Mouse (Mus musculus) testis, adult 10 weeks (tissue): Measurements from ENCODE around the gene Nms. TPM values are rescaled to one million over a fixed set of nuclear protein-coding genes. Genes with fewer than 3 reads are reported as not detected.

Experiments
- polyA plus RNA-seq: library from polyadenylated mRNA; stranded (reverse); fragments of 350-450 nt; fragmentation: Illumina TruSeq; extraction: RNeasy Lipid Tissue Mini Kit (QIAGEN cat#74804); gene quantifications from one replicate; pipeline ENCODE4 v1.2.3, GENCODE M21; 2014; ENCODE audit warnings: low read depth, low replicate concordance

Gene Nms
- 0.29 TPM for polyA plus RNA-seq

DNA sequence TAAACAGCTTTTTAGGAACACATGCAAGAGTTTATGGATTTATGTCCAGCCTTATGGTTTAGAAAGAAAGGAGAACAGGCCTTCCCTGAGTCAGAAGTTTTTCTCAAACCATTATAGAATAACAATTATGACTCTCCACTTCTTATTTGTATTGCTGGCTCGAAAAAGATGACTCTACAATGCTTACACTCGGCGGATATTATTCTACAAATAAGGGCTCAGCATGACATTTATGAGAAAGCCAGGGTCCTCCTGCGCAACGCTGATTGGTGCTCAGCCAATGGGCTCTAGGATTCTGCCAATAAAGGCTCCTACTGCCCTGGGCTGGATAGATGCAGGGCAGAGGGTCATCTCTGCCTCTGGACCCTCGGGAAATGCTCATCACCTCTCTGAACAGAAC lies at the start of gene Nms:
Nms (plus strand) TSS at position 301 of the 400 bp plus-strand sequence.

DNA sequence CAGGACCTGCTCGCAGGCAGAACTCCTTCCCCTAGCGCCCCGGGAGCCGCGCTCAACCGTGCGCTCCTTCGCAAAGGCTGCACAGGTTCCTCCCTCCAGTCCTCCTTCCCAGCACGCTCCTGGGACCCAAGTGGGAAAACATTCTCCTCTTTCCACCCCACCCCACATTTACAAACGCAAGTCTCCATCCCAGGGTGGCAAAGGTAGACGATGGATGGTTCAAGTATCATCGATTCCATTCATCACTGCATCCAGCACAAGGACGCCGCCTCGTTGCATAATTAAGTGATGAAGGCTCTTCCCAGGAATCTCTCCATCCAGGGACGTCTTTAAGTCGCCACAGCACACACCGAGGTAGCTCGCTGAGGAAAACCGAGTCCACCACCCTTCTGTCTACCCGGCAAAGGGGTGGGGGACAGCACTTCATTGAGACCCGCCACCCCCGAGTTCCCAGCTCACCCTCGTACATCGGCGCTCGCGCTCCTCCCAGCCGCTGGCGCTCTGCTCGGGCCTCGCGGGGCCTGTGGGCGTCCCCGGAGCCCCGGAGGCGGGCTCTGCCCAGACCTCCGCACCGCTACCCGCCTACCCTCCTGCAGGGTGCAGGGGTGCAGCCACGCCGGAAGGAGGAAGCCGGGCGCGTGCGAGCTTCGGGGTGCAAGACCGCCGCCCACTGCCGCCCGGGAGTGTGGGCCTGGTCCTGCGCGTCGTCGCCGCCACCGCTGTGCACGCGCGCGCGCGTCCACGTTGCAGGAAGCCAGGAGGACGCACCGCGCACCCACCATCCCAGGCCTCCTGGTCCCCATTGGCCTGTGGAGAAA lies 41.3 kb upstream of the Nms start, which contains the start of gene Chst10:
Chst10 (minus strand) TSS at position 731 of the 818 bp plus-strand sequence.

DNA sequence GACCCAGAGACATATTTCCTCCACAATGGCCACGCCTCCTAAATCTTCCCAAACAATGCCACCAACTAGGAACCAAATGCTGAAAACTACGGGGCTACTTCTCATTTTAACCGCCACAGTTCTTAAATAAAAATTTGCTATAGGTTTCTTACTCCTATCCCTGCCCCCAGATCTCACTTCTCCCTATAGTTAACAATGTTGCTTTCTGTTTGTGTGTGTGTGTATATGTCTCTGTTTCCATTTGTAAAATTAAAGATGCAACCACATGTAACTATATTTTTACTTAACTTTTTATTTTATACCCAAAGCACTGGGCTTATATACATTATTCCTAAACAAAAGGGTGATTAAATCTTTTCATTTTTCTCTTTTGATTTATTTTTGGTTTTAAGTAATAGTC lies 46.4 kb downstream of the Nms start, which contains the start of gene Pdcl3:
Pdcl3 (plus strand) TSS at position 301 of the 400 bp plus-strand sequence.

Other genes with a start within 250 kb of the Nms start
- 0.59 TPM for gene Lonrf2, start 102.4 kb upstream of the Nms start, polyA plus RNA-seq
- gene Chst10, start 41.0 kb upstream of the Nms start, polyA plus RNA-seq = 1.4 TPM
- gene Pdcl3, start 46.5 kb downstream of the Nms start, polyA plus RNA-seq = 14.4 TPM